ENCODE assay signal across 13 mouse cellular contexts in genomic region chr7:15963798-15964652, GRCm38 (mm10). TPM values are rescaled to one million over a fixed set of nuclear protein-coding genes. Genes with fewer than 3 reads are reported as not detected.
DNase-seq lines count a peak whose midpoint lies in the region; ATAC-seq and TF ChIP-seq lines count a peak whose summit lies in the region.
"Had no signal": no experiment of that assay in that cellular context is flagged by ENCODE, and none has a peak within 500 bp of the region (broad histone marks: within the 10 kb centered on the region; RNA-seq: fewer than 3 reads in every experiment).

No protein-coding gene starts in this region.

- no peak overlapping the region for H3K9ac ChIP-seq in CH12.LX (ENCODE audit: insufficient read depth, low read depth)
- no peak overlapping the region for H3K9ac ChIP-seq in intestine, embryonic 16.5 days (ENCODE audit: low read depth, low read length)
- H3K9ac ChIP-seq: forebrain, embryonic 12.5 days; midbrain, embryonic 15.5 days had no signal

- no peak overlapping the region for H3K4me2 ChIP-seq in CH12.LX (ENCODE audit: insufficient read depth, low read depth, poor library complexity, severe bottlenecking)
- H3K4me2 ChIP-seq in intestine, embryonic 16.5 days (ENCODE audit: low read depth, low read length) = no peak overlapping the region
- H3K4me2 ChIP-seq: forebrain, embryonic 12.5 days; hindbrain, embryonic 12.5 days; midbrain, embryonic 15.5 days had no signal

- no peaks in the 10 kb centered on the region for H3K27me3 ChIP-seq in kidney, adult 2 months (replicated peaks; ENCODE audit: control insufficient read depth, insufficient read depth, low read length)
- no peaks in the 10 kb centered on the region for H3K27me3 ChIP-seq in CH12.LX (replicated peaks)
- H3K27me3 ChIP-seq in intestine, embryonic 16.5 days (replicated peaks; ENCODE audit: control insufficient read depth, insufficient read depth, low read length) = no peaks in the 10 kb centered on the region
- H3K27me3 ChIP-seq: forebrain, embryonic 12.5 days; hindbrain, embryonic 12.5 days; midbrain, embryonic 15.5 days; Patski had no signal

- TF ChIP-seq CTCF in kidney, adult 2 months (conservative IDR thresholded peaks at IDR 0.05; ENCODE audit: insufficient read depth, insufficient read length, low read depth, low read length) = no peak
- TF ChIP-seq CTCF in CH12.LX (conservative IDR thresholded peaks at IDR 0.05 in 1 of 2, IDR thresholded peaks at IDR 0.05 in 1 of 2; ENCODE audit: low read depth in 2 of 2, low read length in 2 of 2) = no peak

- peak overlapping the region; percentile 17; the same call in 1 of the 2 replicates for H3K27ac ChIP-seq in kidney, adult 2 months (ENCODE audit: insufficient read depth, low read depth, low read length)
- no peak overlapping the region for H3K27ac ChIP-seq in CH12.LX (ENCODE audit: insufficient read depth, low read depth)
- peak overlapping the region; percentile 82; the same call in 1 of the 2 replicates for H3K27ac ChIP-seq in intestine, embryonic 16.5 days (ENCODE audit: low read length)
- H3K27ac ChIP-seq: forebrain, embryonic 12.5 days; midbrain, embryonic 15.5 days had no signal

- TF ChIP-seq POLR2A in kidney, adult 2 months (IDR thresholded peaks at IDR 0.05; ENCODE audit: low read depth, low read length) = no peak
- no peak for TF ChIP-seq POLR2A in CH12.LX (IDR thresholded peaks at IDR 0.05; ENCODE audit: low read depth, low read length)

- in situ Hi-C loops in CH12.LX (cut with MboI; ENCODE audit: low pct_ligation_motif_present, low pct_unique_long_range_greater_than_20kb, low sequenced_read_pairs) = no loop called here

- H3K36me3 ChIP-seq in kidney, adult 2 months (ENCODE audit: control insufficient read depth, insufficient read depth, low read length) = no peaks in the 10 kb centered on the region
- H3K36me3 ChIP-seq in CH12.LX (replicated peaks in 1 of 2; ENCODE audit: control insufficient read depth in 1 of 2, insufficient read depth in 1 of 2, low read length in 1 of 2) = peaks cover 0 to 4% of the 10 kb centered on the region in 2 experiments
- H3K36me3 ChIP-seq in intestine, embryonic 16.5 days (ENCODE audit: control insufficient read depth, insufficient read depth, low read length) = no peaks in the 10 kb centered on the region
- H3K36me3 ChIP-seq: forebrain, embryonic 12.5 days; hindbrain, embryonic 12.5 days; midbrain, embryonic 15.5 days had no signal

- ATAC-seq in intestine, embryonic 16.5 days = no peak
- ATAC-seq: midbrain, embryonic 15.5 days; Patski had no signal

- no peak for TF ChIP-seq EP300 in CH12.LX (IDR thresholded peaks at IDR 0.05; ENCODE audit: low read length)

- H3K4me3 ChIP-seq in kidney, adult 2 months (ENCODE audit: insufficient read depth, low read depth, low read length) = no peak overlapping the region
- no peak overlapping the region for H3K4me3 ChIP-seq in CH12.LX (replicated peaks in 1 of 3; ENCODE audit: low read depth in 2 of 3, low read length in 2 of 3, poor library complexity in 1 of 3)
- no peak overlapping the region for H3K4me3 ChIP-seq in intestine, embryonic 16.5 days (ENCODE audit: low read length)
- H3K4me3 ChIP-seq: forebrain, embryonic 12.5 days; hindbrain, embryonic 12.5 days; midbrain, embryonic 15.5 days had no signal

- no peak for DNase-seq in kidney, adult 2 months
- no peak for DNase-seq in kidney, adult 8-10 months
- DNase-seq in A20 (ENCODE audit: low read depth, low spot score) = peak; percentile 64
- peak; percentile 29 for DNase-seq in CH12.LX (ENCODE audit: extremely low read depth)
- DNase-seq in cerebellum, postnatal 36 days = no peak
- no peak for DNase-seq in urinary bladder, postnatal 25 days (ENCODE audit: low spot score)
- no peak for DNase-seq in frontal cortex, postnatal 36 days (ENCODE audit: low spot score in 2 of 2)
- DNase-seq: adrenal gland, postnatal 25 days had no signal

- no peaks in the 10 kb centered on the region for H3K9me3 ChIP-seq in CH12.LX (replicated peaks; ENCODE audit: low read length)
- H3K9me3 ChIP-seq in intestine, embryonic 16.5 days (ENCODE audit: control insufficient read depth, low read length) = no peaks in the 10 kb centered on the region
- H3K9me3 ChIP-seq: forebrain, embryonic 12.5 days; hindbrain, embryonic 12.5 days; midbrain, embryonic 15.5 days had no signal

- dilution Hi-C loops in CH12.LX (cut with MboI; ENCODE audit: extremely low pct_ligation_motif_present, extremely low pct_unique_long_range_greater_than_20kb, low sequenced_read_pairs) = loop anchor here (25.0 kb wide), 1 partner anchor 198 kb away; no protein-coding TSS in a partner anchor

- H3K79me2 ChIP-seq in CH12.LX (replicated peaks; ENCODE audit: control insufficient read depth, extremely low read depth, insufficient read depth, poor library complexity, severe bottlenecking) = no peaks in the 10 kb centered on the region

- WGBS in kidney, adult 2 months = 53% methylated on average over 32 of the region's 32 CpGs
- WGBS in intestine, embryonic 16.5 days = 76% methylated on average over 32 of the region's 32 CpGs

- H3K4me1 ChIP-seq in kidney, adult 2 months (ENCODE audit: control insufficient read depth, insufficient read depth, low read length) = peaks cover 14% of the 10 kb centered on the region
- H3K4me1 ChIP-seq in CH12.LX (ENCODE audit: control insufficient read depth in 1 of 2, insufficient read depth in 2 of 2) = peaks cover 3 to 42% of the 10 kb centered on the region in 2 experiments; a peak in 3 of 4 replicates
- peaks cover 29% of the 10 kb centered on the region for H3K4me1 ChIP-seq in intestine, embryonic 16.5 days (ENCODE audit: control insufficient read depth, insufficient read depth, low read length)

- no peak for TF ChIP-seq RAD21 in CH12.LX (IDR thresholded peaks at IDR 0.05; ENCODE audit: low read depth, low read length)

TF ChIP-seq in CH12.LX, 34 proteins besides CTCF, POLR2A, EP300 and RAD21:
- TF ChIP-seq ZC3H11A (IDR thresholded peaks at IDR 0.05; ENCODE audit: low read depth, low read length) (no peak), GABPA (IDR thresholded peaks at IDR 0.05; ENCODE audit: insufficient replicate concordance, low read depth, low read length) (no peak), MXI1 (IDR thresholded peaks at IDR 0.05; ENCODE audit: low read depth, low read length) (no peak), CHD2 (IDR thresholded peaks at IDR 0.05; ENCODE audit: low read length) (no peak), ZNF384 (IDR thresholded peaks at IDR 0.05; ENCODE audit: low read depth, low read length) (no peak), POLR2AphosphoS2 (IDR thresholded peaks at IDR 0.05; ENCODE audit: low read depth, low read length) (no peak), HCFC1 (IDR thresholded peaks at IDR 0.05; ENCODE audit: low read depth, low read length) (no peak), USF1 (IDR thresholded peaks at IDR 0.05; ENCODE audit: low read depth, low read length) (no peak), PAX5 (IDR thresholded peaks at IDR 0.05; ENCODE audit: low read length) (no peak), TBP (conservative IDR thresholded peaks at IDR 0.05; ENCODE audit: low read depth, low read length) (no peak), BHLHE40 (IDR thresholded peaks at IDR 0.05; ENCODE audit: low read depth, low read length) (no peak), MAZ (IDR thresholded peaks at IDR 0.05; ENCODE audit: low read depth, low read length) (no peak), NRF1 (IDR thresholded peaks at IDR 0.05; ENCODE audit: low read depth, low read length) (no peak), MEF2A (IDR thresholded peaks at IDR 0.05; ENCODE audit: borderline replicate concordance, low read depth, low read length) (no peak), MAX (IDR thresholded peaks at IDR 0.05; ENCODE audit: low read length) (no peak), CHD1 (IDR thresholded peaks at IDR 0.05; ENCODE audit: low read depth, low read length) (no peak), SIN3A (IDR thresholded peaks at IDR 0.05; ENCODE audit: low read length) (no peak), USF2 (conservative IDR thresholded peaks at IDR 0.05; ENCODE audit: low read depth, low read length) (no peak), MYC (IDR thresholded peaks at IDR 0.05; ENCODE audit: low read depth, low read length) (no peak)

RNA-seq across cellular contexts. Expression of gene Ehd2, which starts 3.3 kb away (rescaled TPM):
- polyA plus RNA-seq in kidney, adult 2 months (2012; rRNA removed) = 30.2 and 33.7 TPM in 2 replicates
- 4.7 and 7.0 TPM in 2 replicates for total RNA-seq in CH12.LX (2012; rRNA removed)
- total RNA-seq in CH12.LX (2014; rRNA removed) = 1.1 and 1.2 TPM in 2 replicates
- polyA plus RNA-seq in CH12.LX (2012; ENCODE audit: insufficient read length, low read depth) = 4.4 and 5.2 TPM in 2 replicates
- polyA plus RNA-seq in intestine, embryonic 16.5 days (2015; fragmentation: Nextera tagmentation; extraction: Ambion mirVana) = 48.1 and 50.9 TPM in 2 replicates

RNA-seq across cellular contexts. Expression of gene Nop53, which starts 18.2 kb away (rescaled TPM):
- polyA plus RNA-seq in kidney, adult 2 months (2012; rRNA removed) = 87.9 and 88.9 TPM in 2 replicates
- total RNA-seq in CH12.LX (2012; rRNA removed) = 234 and 310 TPM in 2 replicates
- total RNA-seq in CH12.LX (2014; rRNA removed) = 171 and 199 TPM in 2 replicates
- 291 and 339 TPM in 2 replicates for polyA plus RNA-seq in CH12.LX (2012; ENCODE audit: insufficient read length, low read depth)
- 153 and 156 TPM in 2 replicates for polyA plus RNA-seq in intestine, embryonic 16.5 days (2015; fragmentation: Nextera tagmentation; extraction: Ambion mirVana)

RNA-seq across cellular contexts. Expression of gene Selenow, which starts 41.8 kb away (rescaled TPM):
- polyA plus RNA-seq in kidney, adult 2 months (2012; rRNA removed) = 236 and 288 TPM in 2 replicates
- total RNA-seq in CH12.LX (2012; rRNA removed) (62.2 and 65.2 TPM in 2 replicates), CH12.LX (2014; rRNA removed) (44.1 and 44.9 TPM in 2 replicates)
- polyA plus RNA-seq in CH12.LX (2012; ENCODE audit: insufficient read length, low read depth) = 244 and 257 TPM in 2 replicates
- polyA plus RNA-seq in intestine, embryonic 16.5 days (2015; fragmentation: Nextera tagmentation; extraction: Ambion mirVana) = 646 and 660 TPM in 2 replicates

Comparison
In these comparisons a context has a peak if more than half of its experiments do, and no peak if none do; other contexts are left out.
1. DNase-seq: peak in A20 (single experiment) and CH12.LX (single experiment); none in kidney, adult 2 months (single experiment), kidney, adult 8-10 months (0 of 2), cerebellum, postnatal 36 days (0 of 2), urinary bladder, postnatal 25 days (single experiment) and frontal cortex, postnatal 36 days (0 of 2).